Mouse (Mus musculus): Measurements from ENCODE around the gene Olfr8. TPM values are rescaled to one million over a fixed set of nuclear protein-coding genes. Genes with fewer than 3 reads are reported as not detected.
"Not testable (repeated sequence)": the region's sequence is repeated elsewhere in the genome, so short reads cannot be mapped to it uniquely, and the experiment has no call there.

Gene Olfr8
- total RNA-seq (2022) = not detected

DNA sequence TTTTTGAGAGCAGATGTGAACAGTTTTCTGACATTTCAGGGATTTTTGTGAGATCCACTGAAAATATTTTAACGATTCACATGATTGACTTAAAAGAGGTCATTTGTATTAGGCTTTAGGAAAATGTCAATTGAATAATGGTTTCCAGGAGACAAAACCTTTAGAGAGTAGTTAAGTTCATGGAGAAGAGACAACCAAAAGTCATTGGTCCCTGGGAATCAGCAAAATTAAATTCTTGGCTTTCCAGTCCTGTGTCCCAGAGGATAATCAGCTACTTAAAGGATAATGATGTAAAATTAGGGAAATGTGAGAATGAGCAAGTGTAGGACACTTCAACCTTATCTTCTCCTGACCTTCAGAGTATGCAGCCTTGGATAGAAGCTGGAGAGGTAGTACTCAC lies at the start of gene Olfr8:
Gene Olfr8 (plus strand): TSS at position 301 of the 400 bp plus-strand sequence.
- not testable (repeated sequence) for DNase-seq (ENCODE audit: low spot score in 2 of 2)

DNA sequence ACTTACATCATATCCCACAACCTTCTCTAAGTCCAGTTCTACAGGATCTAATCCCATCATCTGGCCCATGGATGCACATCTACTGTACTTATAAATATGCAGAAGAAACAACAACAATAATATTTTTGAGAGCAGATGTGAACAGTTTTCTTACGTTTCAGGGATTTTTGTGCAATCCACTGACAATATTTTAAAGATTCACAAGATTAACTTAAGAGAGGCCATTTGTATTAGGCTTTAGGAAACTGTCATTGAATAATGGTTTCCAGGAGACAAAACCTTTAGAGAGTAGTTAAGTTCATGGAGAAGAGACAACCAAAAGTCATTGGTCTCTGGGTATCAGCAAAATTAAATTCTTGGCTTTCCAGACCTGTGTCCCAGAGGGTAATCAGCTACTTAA lies 37.6 kb upstream of the Olfr8 start, which contains the start of gene Olfr1354:
Gene Olfr1354 (plus strand): TSS at position 301 of the 400 bp plus-strand sequence.
- DNase-seq (ENCODE audit: low spot score in 2 of 2) = not testable (repeated sequence)

GRCm38 (mm10) chr10:78963009-78963408 lies 12.6 kb downstream of the Olfr8 start, which contains the start of gene Olfr1353:
Gene Olfr1353, plus strand, starts transcription at chr10:78963309.
- not testable (repeated sequence) for DNase-seq (ENCODE audit: low spot score in 2 of 2)

DNA sequence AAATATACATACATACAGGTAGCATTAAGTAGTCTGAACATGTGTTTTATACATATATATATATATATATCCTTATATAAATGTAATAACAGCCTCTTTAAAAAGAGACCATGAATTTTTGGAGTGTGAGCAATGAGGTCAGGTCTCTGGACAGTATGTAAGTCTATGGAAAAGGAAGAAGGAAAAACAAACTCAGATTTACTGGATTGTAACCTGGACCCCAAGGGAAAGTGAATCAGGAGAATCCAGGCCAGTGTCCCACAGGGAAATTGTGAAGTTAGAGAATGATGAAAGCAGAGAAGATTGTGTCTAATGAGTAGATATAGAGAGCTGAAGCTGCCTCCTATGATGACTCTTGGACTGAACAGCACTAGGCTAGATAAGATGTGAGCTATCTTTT lies 30.3 kb downstream of the Olfr8 start, which contains the start of gene Olfr1352:
Gene Olfr1352 (plus strand): TSS at position 301 of the 400 bp plus-strand sequence.
- DNase-seq (ENCODE audit: low spot score in 2 of 2) = no peak

Other genes starting within 250 kb of the Olfr8 start
- gene Casp14, start 232.3 kb upstream of the Olfr8 start, total RNA-seq (2022) = not detected
- gene Ccdc105, start 197.6 kb upstream of the Olfr8 start, total RNA-seq (2022) = under 1 TPM; 0.18 to 0.57 (median 0.39) TPM
- 10 to 100 TPM; 11.0 to 13.9 (median 11.4) TPM for gene Slc1a6, start 170.1 kb upstream of the Olfr8 start, total RNA-seq (2022)
- not detected for gene Olfr1356, start 98.5 kb upstream of the Olfr8 start, total RNA-seq (2022)
- gene Olfr1355, start 75.1 kb upstream of the Olfr8 start, total RNA-seq (2022) = not detected
- not detected for gene Olfr1354, start 37.5 kb upstream of the Olfr8 start, total RNA-seq (2022)
- not detected for gene Olfr1353, start 12.7 kb downstream of the Olfr8 start, total RNA-seq (2022)
- not detected for gene Olfr1352, start 30.4 kb downstream of the Olfr8 start, total RNA-seq (2022)
- gene Olfr1351, start 61.8 kb downstream of the Olfr8 start, total RNA-seq (2022) = not detected
- gene Olfr57, start 78.1 kb downstream of the Olfr8 start, total RNA-seq (2022) = not detected
- 10 to 100 TPM; 20.9 to 22.0 (median 21.5) TPM for gene 2610008E11Rik, start 147.0 kb downstream of the Olfr8 start, total RNA-seq (2022)
- not detected for gene Vmn2r80, start 198.1 kb downstream of the Olfr8 start, total RNA-seq (2022)